Mouse (Mus musculus) adrenal gland, postnatal 36 days (tissue): ENCODE data around the gene Frmd4b. TPM values are rescaled to one million over a fixed set of nuclear protein-coding genes. Genes with fewer than 3 reads are reported as not detected.

Experiments used
- DNase-seq, 2 experiments: peaks; one replicate each; pipeline ENCODE4 v3.0.0; 2021; ENCODE audit warnings: mixed read lengths in 1 of 2
- total RNA-seq, 2 experiments: library from RNA; stranded (reverse); gene quantifications; 2 replicates each; pipeline ENCODE4 v1.2.3; 2021

Frmd4b gene
- total RNA-seq, 2 experiments from 2014 or later: 18.3 to 22.1 TPM

GRCm38 (mm10) chr6:97473672-97474071 lies 143.7 kb downstream of the Frmd4b start:
- DNase-seq: no peak

- DNase-seq: no peak
These were observed 144.3 kb downstream of the Frmd4b start for GRCm38 (mm10) chr6:97472873-97473550.

GRCm38 (mm10) chr6:97463898-97464524 lies 153.3 kb downstream of the Frmd4b start:
- DNase-seq: peak in 1 of 2 experiments; percentile 46

GRCm38 (mm10) chr6:97462421-97462820 lies 154.9 kb downstream of the Frmd4b start:
- no peak for DNase-seq

- peak in 1 of 2 experiments; percentile 9 for DNase-seq
These were observed 158.2 kb downstream of the Frmd4b start for GRCm38 (mm10) chr6:97459112-97459511.

- DNase-seq: no peak
These were observed 159.0 kb downstream of the Frmd4b start for GRCm38 (mm10) chr6:97458358-97458757.

GRCm38 (mm10) chr6:97457954-97458353 lies 159.4 kb downstream of the Frmd4b start:
- DNase-seq: peak in 1 of 2 experiments; percentile 58

GRCm38 (mm10) chr6:97457210-97457609 lies 160.1 kb downstream of the Frmd4b start:
- peak in 1 of 2 experiments; percentile 13 for DNase-seq

- no peak for DNase-seq
These were observed 165.1 kb downstream of the Frmd4b start for GRCm38 (mm10) chr6:97452223-97452622.

GRCm38 (mm10) chr6:97449806-97450205 lies 167.5 kb downstream of the Frmd4b start:
- no peak for DNase-seq

GRCm38 (mm10) chr6:97447020-97447419 lies 170.3 kb downstream of the Frmd4b start:
- peak; percentile 25 to 52 for DNase-seq

- no peak for DNase-seq
These were observed 173.2 kb downstream of the Frmd4b start for GRCm38 (mm10) chr6:97444145-97444544.

- DNase-seq: peak in 1 of 2 experiments; percentile 21
These were observed 173.8 kb downstream of the Frmd4b start for GRCm38 (mm10) chr6:97443522-97443921.

GRCm38 (mm10) chr6:97441357-97441756 lies 176.0 kb downstream of the Frmd4b start:
- peak in 1 of 2 experiments; percentile 22 for DNase-seq

- DNase-seq: no peak
These were observed 178.3 kb downstream of the Frmd4b start for GRCm38 (mm10) chr6:97438918-97439645.

GRCm38 (mm10) chr6:97434753-97435152 lies 182.6 kb downstream of the Frmd4b start:
- no peak for DNase-seq

- no peak for DNase-seq
These were observed 185.9 kb downstream of the Frmd4b start for GRCm38 (mm10) chr6:97431309-97432004.

GRCm38 (mm10) chr6:97430519-97430918 lies 186.8 kb downstream of the Frmd4b start:
- no peak for DNase-seq

- no peak for DNase-seq
These were observed 187.5 kb downstream of the Frmd4b start for GRCm38 (mm10) chr6:97429688-97430343.

- peak; percentile 64 to 73 for DNase-seq
These were observed 197.4 kb downstream of the Frmd4b start for GRCm38 (mm10) chr6:97419771-97420446.

- DNase-seq: peak; percentile 75 to 85
These were observed 200.3 kb downstream of the Frmd4b start for GRCm38 (mm10) chr6:97416972-97417554.
